Mouse (Mus musculus): ENCODE results near the gene Gtf3c5.

DNA sequence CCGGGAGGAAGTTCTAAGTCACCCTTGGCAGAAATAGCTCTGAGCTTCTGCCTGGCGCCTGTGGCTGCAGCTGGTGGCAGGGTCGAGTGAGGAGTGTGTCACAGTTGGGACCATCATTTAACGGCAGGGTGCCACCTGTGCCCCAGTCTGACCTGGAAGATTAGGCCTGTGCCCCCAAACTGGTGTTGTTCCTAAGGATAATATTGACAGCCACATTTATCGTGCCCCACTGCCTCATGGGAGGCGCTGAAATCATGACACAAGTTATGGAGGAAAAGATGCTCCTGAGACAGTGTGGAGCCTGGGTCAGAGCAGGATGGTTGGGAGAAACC lies 16.0 kb upstream of the Gtf3c5 start:
- TF ChIP-seq CTCF (conservative IDR thresholded peaks at IDR 0.05; ENCODE audit: low read length) (no peak), POU5F1 (IDR thresholded peaks at IDR 0.05; ENCODE audit: borderline replicate concordance, low read length) (no peak)
